Mouse (Mus musculus) cerebellum, adult (tissue): ENCODE data around the gene Car8.
"Not testable (repeated sequence)": the region's sequence is repeated elsewhere in the genome, so short reads cannot be mapped to it uniquely, and the experiment has no call there.

Experiments used
- ATAC-seq: cut with Nextera tagmentation; 2 replicates; pipeline ENCODE4 v1.9.2; 2017; ENCODE audit warnings: mild to moderate bottlenecking, moderate library complexity, mixed read lengths; ENCODE audit not compliant: insufficient number of reproducible peaks, low FRiP score, low TSS enrichment

Car8 gene

DNA sequence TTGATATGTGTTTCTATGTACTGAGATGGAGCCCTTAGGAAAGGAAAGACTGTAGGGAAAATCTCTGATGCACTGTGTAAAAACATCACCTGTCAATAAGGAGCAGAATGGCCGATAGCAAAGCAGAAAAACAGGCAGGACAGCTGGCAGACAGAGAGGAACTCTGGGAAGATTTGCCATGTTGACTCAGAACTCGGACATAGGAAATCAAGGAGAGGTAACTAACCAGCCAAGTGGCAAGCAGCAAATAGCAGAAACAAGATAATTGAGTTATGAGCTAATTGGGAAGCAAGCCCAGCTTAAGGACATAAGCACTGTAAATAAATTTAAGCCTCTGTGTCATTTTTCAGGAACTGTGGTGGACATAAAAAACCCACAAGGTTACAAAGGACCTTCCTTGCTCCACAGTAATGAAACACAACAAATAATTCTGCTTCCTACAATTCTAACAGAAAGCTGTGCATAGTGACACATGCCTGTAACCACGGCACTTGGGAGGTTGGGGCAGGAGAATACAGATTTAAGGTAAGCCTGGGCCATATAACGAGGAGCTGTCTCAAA is 33.7 kb downstream of the Car8 start:
- ATAC-seq = no peak

DNA sequence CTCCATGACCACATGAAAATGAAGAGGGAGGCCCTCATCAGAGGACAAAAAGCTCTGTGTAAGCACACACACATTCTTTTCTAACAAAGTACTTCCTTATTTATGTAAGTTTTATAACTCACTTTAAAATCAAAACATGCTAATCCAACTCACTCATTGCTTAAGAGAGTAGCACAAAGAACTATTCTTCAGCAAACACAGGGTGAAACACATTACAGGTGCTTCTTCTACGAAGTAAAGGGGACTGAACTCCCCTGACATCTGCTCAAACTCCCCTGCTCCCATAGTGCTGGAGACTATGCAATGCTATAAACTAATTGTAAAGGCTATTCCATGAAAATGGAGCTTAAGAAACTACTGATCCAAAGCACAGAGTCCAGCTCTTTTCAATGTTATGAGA is 35.5 kb downstream of the Car8 start:
- ATAC-seq = no peak

DNA sequence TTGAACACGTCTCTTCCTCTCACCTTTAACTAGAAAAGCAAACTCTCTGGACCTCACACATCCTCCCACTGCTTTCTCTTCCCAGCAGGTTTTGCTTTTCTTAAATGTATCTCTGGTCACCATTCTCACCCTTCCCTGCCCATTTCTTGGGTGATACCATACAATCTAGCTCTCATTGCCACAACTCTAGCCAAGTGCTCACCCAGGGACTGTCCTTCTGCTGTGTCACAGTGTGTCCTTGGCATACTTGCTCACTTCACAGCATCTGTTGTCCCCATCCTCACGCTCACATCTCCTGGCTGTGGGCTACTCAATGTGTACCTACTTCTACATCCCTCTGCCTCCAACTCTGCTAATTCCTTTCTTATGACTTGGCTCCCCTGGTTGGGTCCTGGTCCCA is 37.2 kb downstream of the Car8 start:
- ATAC-seq = no peak

DNA sequence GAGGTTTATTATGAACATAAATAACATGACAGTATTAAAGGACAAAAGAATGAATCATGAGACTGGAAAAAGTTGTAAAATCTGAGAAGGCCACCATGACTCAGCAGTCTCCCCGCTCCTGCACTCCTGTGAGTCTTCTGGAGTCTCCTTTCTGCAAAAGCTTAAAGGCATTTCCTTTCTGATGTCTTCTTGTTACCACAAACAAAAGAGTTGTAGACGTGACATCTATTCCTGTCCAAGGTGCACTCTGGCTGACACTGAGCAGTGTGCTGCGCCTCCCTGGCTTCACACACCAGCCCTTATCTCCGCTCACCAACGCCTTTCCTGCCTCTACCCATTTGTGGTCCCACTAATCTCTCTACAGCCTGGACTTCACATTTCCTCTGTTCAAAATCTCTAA is 38.8 kb downstream of the Car8 start:
- no peak for ATAC-seq

DNA sequence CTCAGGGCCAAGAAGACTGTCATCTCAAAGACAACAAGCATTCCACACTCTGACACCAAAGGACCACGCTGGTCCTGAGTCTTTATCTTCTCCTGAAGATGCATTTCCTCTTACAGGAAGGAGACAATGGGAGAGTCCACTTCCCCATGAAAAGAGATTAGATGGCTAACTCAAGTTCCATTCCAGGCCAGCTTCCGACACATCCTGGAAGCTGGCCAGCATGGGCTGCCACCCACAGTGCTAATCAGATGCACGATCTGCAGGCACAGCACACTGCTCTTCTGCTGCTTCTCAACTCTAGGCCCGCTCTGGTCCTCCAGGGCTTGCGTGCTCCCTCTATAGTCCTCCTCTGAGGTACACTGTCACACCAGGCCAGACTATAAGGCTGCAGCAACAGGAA is 40.8 kb downstream of the Car8 start:
- peak; percentile 49; the same call in 1 of the 2 replicates for ATAC-seq

DNA sequence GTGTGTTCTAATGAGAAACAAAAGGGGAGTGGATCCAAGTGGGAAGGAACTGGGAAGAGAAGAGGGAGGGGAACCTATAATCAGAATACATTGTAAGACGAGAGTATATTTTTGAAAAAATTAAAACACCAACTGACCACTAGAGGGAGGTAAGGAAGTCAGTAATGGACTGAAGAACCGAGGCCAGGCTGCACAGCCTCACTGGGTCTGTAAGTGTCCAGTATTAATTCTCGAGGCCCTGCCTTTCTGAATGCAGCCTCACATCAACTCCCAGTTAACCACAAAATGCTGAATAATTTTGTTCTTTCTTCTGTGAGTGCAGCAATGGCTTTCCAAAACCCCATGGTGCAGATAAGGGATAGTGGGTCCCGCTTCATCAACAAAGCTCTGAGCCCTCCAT is 48.4 kb downstream of the Car8 start:
- ATAC-seq = no peak

DNA sequence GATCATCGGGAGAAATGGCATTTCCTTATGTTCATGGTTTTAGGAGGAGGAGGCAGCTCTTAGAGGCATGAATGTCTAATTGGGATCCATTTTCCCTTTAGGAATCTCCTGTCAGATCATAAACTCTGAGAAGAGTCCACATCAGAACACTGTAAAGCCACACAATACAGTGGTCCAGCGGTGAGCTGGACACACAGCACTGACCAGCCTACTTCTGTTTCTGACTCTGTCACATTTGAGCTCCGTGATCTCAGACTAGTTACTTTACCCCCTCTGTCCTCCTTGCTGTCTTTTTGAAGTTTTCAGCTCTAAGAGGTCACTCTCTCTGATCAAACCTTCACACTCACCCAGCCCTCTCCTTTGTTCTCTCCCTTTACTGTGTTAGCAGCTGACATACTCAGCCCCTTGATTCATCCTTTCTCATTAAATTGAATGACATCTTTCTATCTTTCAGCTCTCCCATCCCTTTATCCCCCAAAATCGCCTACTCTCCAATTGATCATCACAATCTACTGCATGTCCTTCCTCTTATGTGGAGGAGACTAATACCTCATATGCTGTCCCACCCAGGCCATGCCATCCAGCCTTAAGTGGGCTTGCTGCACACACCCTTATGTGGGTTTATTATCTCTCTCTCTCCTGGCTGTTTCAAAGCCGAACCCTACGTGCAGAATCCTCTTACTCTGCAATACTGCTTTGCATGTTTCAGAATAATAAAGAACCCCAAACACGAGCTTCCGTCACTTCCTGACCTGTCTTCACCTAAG is 51.7 kb downstream of the Car8 start:
- no peak for ATAC-seq

DNA sequence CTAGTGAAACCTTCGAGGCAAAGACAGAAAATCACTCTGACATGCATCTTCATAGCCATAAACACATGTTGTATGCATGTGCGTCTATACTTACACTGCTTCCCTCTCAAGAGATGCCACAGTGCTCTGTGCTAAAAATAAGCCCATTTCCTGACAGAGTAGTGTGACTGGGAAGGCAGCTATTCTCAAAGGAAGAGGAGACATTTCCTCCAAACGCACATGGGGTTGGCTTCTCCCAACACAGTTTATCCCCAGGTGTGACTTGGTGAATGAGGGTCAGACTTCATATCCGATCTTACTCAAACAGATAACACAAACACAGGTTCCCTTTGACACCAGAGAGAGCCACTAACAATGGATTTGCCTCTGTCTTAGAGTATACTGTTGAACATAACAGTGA is 58.3 kb downstream of the Car8 start:
- ATAC-seq = no peak

DNA sequence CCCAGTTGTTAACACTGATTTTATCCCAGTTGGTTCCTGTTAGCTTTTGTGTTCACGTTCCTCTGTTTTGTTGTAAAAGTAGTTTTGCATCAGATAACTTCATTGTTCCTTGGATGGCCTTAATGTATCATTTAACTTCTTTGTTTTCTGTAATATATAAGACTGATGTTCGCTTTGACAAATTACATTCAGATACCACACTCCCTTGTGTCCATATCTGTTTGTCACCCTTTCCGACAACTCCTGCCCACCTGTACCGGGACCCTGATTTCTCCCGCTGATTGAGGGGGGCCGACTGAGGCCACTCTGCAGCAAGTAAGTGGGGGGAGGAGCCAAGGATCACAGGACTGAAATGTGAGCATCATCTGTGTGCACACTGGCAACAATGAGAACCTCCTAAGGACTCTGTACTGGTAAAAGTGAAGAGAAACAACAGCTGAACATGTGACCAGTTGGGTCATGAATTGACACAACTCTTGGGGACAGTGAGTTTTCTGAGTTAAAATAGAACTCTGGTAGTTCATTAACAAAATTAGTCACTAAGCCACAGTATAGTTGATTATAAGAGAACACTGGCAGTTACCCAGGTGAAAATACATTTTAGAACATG is 84.1 kb downstream of the Car8 start:
- ATAC-seq = no peak

DNA sequence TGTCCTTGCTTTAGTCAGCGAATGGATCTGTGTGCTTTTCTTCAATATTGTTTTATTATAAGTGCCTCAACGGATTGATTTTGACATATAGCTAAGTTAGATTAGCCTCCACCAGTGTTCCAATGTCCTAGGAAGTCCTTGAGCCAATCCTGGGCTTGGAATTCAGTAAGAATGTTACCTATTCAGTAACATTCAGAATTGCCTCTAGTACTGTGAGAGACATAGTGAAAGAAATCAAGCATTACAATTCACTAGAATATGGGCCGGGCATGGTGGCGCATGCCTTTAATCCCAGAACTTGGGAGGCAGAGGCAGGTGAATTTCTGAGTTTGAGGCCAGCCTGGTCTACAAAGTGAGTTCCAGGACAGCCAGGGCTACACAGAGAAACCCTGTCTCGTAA is 84.9 kb downstream of the Car8 start:
- not testable (repeated sequence) for ATAC-seq

DNA sequence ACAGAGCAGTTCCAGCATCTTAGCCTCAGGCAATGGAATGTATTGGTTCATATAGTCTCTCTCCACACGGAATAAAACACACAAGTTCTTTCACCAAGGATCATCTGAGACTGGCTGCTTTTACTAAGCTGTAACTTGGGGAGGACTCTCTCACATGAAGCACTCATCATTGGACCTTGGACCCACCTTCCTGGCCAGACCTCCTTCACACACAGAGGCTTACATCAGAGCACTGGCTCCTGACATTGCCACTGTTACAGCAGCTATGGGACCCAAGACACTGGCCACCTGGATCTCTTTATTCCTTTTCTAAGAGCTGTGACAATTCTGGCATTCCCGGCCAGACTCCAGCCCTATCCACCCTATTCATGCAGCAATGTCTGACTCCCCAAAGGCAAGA is 101.4 kb downstream of the Car8 start:
- ATAC-seq = 0 out of 2 replicates have a peak, but pooled peaks have one; percentile 10

DNA sequence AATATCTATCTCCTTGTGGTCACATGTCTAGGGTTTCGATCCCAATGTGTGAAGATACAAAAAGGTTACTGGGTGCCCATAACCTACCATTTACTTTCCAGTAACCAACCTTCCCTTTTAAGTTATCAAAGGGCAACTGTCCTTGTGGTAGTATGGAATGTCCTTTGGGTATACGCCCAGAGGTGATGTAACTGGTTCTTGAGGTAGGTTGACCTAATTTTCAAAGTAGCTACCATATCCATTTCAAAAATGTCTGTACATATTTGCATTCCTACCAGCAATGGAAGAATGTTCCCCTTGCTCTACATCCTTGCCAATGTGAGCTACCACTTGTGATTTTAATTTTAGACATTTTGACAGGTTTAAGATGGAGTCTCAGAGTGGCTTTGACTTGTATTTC is 106.8 kb downstream of the Car8 start:
- ATAC-seq = no peak

DNA sequence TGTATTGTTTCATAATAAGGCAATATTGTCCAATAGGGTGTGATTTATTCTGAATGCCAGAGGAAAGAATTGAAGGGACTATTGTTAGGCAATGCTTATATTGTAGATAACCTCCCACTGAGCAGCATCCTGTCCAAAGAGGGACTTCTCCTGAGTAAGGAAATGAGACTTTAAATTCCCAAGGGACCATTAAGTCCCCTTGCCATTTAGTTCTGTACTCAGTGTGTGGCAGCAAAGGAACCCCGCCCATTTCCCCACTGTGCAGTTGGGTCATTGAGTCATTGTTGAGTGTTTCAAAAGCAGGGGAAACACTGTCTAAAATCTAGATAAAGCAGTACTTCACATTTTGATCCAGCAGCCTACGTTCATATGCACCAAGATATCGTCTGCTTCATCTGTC is 125.3 kb downstream of the Car8 start:
- no peak for ATAC-seq

DNA sequence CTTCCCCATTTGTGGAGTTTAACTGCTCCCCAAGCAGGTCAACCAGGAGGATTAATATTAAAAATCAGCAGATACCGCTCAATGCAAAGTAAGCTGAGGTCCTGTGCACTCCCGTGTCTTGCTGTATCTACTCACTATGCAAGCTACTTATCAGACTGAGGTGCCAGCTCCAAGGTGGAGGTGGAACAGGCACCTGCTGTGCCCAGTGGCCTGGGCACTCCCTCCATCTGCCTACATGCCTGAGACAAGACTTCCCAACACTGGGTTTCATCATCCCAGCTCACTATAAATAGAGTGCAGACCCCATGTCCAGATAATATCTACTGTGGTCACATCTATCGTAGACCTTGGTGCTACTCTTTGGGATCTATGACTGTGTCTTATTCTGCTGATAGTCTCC is 127.0 kb downstream of the Car8 start:
- no peak for ATAC-seq

DNA sequence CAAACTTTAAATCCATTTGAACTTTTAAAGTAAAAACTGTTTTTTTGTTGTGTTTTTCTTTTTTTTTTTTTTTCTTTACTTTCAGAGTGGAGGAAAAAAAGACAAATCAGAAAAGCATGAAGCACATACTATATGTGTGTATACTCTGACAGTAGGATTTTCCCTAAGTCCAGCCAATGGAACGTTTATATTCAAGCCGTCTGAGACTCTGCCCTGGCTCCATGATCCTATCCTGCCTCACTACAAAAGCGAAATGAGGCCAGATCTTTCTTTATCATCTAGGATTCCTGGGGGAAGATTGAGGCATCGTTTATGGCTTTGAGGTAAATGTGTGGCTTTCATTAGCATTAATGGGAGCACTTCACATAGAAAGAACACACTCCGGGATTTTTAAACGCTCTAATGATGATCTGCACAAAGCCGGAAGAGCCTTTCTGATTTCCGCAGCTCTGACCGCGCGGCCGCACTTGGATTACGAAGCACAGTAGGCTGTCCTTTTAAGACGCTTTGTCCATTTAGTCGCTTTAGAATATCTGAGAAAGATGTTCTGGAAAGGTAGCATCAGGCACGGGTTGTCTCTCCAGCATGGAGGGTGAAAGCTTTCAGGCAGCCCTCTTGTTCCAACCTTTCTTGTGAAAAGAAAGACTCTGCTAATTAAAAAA is 128.8 kb downstream of the Car8 start:
- ATAC-seq = no peak

DNA sequence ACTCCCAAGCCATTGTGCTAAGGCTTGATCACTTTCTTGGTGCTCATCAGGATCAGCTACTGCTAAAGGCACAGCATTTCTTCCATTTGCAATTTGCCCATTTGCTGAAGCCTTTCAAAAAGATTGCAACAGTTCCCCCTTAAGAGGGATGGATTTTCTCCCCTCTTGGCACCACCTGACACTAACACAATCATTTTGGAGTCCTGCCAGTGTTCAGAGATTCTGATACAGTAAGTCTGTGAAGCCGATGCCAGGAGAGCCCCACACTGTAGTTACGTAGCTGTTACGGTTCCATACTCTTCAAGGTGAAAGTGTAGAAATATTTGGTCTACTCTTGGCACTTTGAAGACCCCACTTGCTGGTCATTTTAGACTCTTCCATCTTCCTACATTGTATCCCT is 137.4 kb downstream of the Car8 start:
- ATAC-seq = no peak

DNA sequence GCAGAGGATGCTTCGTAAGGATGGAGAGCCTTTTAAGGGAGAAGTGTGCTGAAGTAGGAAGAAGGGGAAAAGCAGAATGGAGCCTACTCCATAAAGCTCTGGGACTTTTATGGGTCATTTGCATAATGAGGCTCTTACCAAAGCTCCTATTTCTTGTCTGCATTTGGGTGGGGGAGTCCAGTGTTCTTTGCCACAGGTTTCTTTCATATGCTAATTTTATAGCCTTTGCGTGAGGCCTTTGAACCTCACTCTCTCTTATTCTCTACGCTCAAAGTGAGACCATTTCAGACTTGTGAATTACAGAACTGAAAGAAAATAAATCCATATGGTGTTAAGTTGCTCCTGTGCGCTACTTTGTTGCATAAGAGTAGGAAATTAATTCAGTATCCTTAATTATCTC is 140.8 kb downstream of the Car8 start:
- no peak for ATAC-seq

DNA sequence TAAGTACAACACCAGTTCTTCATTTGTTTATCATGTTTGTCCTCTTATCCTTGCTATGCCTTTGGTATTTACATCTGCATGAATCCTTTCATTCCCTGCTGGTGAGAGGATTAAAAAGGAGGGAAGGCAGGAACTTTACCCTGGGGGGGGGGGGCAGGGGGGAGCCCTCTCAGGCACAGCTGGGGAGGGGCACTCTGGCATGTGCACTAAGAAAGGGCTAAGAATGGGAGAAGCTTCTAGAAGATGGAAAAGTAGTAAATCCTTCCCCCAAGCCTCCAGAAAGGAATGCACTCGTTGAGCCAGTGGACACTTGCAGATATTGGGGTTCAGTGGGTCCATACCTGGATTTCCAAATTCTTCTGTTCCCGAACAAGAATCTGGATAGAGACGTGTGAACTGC is 141.2 kb downstream of the Car8 start:
- no peak for ATAC-seq

DNA sequence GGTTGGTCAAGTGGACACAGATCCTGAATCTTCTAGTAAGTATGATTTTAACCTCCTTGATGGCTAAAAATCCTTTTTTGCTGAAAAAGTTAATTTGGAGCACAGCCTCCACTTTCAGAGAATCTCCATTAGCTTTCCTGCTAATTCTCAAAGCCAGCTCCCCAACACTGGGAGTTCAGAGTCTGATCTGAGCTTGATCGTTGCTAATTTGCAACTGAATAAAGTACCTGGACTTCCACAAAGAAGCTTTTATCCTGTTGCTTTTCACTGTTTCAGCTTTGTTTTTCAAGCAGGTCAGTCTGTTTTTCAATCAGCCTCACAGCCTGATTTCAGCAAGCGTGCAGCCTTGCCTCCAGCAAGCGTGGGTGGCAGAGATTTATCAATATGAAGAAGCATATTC is 145.3 kb downstream of the Car8 start:
- not testable (repeated sequence) for ATAC-seq
